Mouse (Mus musculus) erythroblast, embryonic 14.5 days (primary cell): ENCODE results near the gene Myh7. TPM values are rescaled to one million over a fixed set of nuclear protein-coding genes. Genes with fewer than 3 reads are reported as not detected.
"Not testable (repeated sequence)": the region's sequence is repeated elsewhere in the genome, so short reads cannot be mapped to it uniquely, and the experiment has no call there.

Source experiments
- H3K27me3 ChIP-seq: 2 replicates; pipeline ENCODE4 v1.6.1; 2012; ENCODE audit warnings: inconsistent platforms; ENCODE audit not compliant: control insufficient read depth
- H3K36me3 ChIP-seq: 2 replicates; pipeline ENCODE4 v1.6.1; 2012; ENCODE audit warnings: mild to moderate bottlenecking, inconsistent platforms; ENCODE audit not compliant: control insufficient read depth
- H3K4me1 ChIP-seq: 2 replicates; pipeline ENCODE4 v1.6.1; 2012; ENCODE audit warnings: inconsistent platforms; ENCODE audit not compliant: control insufficient read depth
- H3K4me3 ChIP-seq: replicated peaks from 2 replicates; pipeline ENCODE3; 2012; ENCODE audit warnings: moderate library complexity, mild to moderate bottlenecking, inconsistent platforms
- H3K9me3 ChIP-seq: 2 replicates; pipeline ENCODE4 v1.6.1; 2012; ENCODE audit warnings: low read length, inconsistent platforms, mixed read lengths; ENCODE audit not compliant: control insufficient read depth
- GATA1 ChIP-seq: IDR thresholded peaks from 2 replicates; pipeline ENCODE4 v1.6.1; 2012; ENCODE audit warnings: low read length, inconsistent platforms, mixed read lengths
- TAL1 ChIP-seq: IDR thresholded peaks from 3 replicates; pipeline ENCODE4 v1.6.1; 2012; ENCODE audit warnings: low read length, inconsistent platforms, mixed read lengths
- polyA plus RNA-seq: library from polyadenylated mRNA; stranded (reverse); fragments of >175 nt; gene quantifications from 2 replicates; pipeline ENCODE4 v1.2.3, GENCODE M21; 2012

Gene Myh7
- polyA plus RNA-seq, 1 experiment, result not detected

- Histone ChIP-seq H3K9me3 (no peaks in the 10 kb centered on the region), H3K4me1 (no peaks in the 10 kb centered on the region), H3K36me3 (no peaks in the 10 kb centered on the region), H3K27me3 (no peaks in the 10 kb centered on the region), H3K4me3 (no peak overlapping the region)
- TF ChIP-seq GATA1 (no peak), TAL1 (no peak)
Observed at GRCm38 (mm10) chr14:54954474-54954873, 40.0 kb downstream of the Myh7 start.

DNA sequence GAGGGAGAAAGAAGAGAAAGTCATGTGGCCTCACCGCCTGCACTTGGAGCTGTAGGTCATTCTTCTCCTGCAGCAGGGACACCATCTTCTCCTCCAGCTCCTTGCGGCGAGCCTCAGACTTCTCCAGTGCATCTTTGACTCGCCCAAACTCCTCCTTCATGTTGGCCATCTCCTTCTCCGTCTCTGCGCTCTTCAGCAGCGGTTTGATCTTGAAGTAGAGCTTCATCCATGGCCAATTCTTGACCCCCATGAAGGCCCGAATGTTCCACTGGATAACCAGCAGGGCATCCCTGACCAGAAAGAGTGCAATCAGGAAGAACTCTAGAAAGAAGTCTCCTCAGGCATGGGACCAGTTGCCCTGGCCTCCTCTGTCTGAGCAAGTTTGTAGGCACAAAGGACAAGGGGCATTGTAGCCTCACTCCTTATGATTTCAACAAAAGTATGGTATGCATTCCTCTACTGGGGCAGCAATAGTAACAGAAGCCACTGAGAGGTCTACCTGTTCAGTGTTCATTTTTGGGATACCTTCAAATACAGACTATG, 40.7 kb downstream of the Myh7 start:
- no peak for TF ChIP-seq TAL1
- no peak for TF ChIP-seq GATA1
- no peaks in the 10 kb centered on the region for H3K36me3 ChIP-seq
- H3K27me3 ChIP-seq, result no peaks in the 10 kb centered on the region
- no peak overlapping the region for H3K4me3 ChIP-seq
- no peaks in the 10 kb centered on the region for H3K4me1 ChIP-seq
- H3K9me3 ChIP-seq, result no peaks in the 10 kb centered on the region

DNA sequence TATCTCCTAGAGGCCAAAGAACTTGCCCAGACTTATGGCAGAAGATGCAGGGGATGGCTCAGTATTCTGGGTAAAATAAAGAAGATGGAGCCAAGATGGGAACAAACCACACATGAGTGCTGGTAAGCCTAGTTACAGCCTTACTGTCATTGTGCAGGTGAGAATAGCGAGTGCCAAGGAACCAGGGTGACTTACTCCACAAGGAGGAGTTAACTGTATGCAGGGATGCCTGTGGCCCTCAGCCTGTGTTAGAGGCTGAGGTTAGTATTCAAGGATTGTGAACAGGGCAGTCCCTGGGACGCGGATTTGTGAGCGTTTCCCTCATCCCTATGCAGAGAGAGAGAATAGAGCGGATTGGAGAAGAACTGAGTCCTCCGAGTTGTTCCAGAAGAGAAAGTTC, 42.8 kb downstream of the Myh7 start:
- Histone ChIP-seq H3K9me3 (no peaks in the 10 kb centered on the region), H3K4me1 (no peaks in the 10 kb centered on the region)
- TF ChIP-seq GATA1, result no peak
- no peak for TF ChIP-seq TAL1

DNA sequence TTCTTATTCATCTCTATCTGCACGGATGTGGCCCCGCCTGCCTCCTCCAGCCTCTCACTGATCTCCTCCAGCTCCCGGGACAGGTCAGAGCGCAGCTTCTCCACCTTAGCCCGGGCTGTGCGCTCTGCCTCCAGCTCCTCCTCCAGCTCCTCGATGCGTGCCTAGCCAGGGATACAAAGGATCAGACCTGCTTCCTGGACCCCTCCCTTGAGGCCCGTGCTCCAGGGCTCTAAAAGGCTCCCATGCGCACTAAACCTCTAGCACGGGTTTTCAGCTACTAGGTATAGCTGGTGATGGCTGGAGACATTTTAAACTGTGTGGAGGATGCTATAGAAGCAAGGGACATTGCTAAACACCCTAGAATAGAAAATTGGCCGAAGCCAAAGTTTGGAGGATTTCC, 43.9 kb downstream of the Myh7 start:
- Histone ChIP-seq H3K27me3 (no peaks in the 10 kb centered on the region), H3K4me1 (no peaks in the 10 kb centered on the region), H3K9me3 (no peaks in the 10 kb centered on the region), H3K4me3 (no peak overlapping the region), H3K36me3 (no peaks in the 10 kb centered on the region)
- no peak for TF ChIP-seq GATA1
- no peak for TF ChIP-seq TAL1

More for the DNA sequence above, 42.8 kb downstream of the Myh7 start:
- Histone ChIP-seq H3K27me3 (no peaks in the 10 kb centered on the region), H3K4me3 (no peak overlapping the region), H3K36me3 (no peaks in the 10 kb centered on the region)

GRCm38 (mm10) chr14:54948781-54949180, 45.6 kb downstream of the Myh7 start:
- no peaks in the 10 kb centered on the region for H3K9me3 ChIP-seq
- H3K36me3 ChIP-seq, result no peaks in the 10 kb centered on the region
- H3K4me3 ChIP-seq, result no peak overlapping the region
- no peaks in the 10 kb centered on the region for H3K4me1 ChIP-seq
- H3K27me3 ChIP-seq, result no peaks in the 10 kb centered on the region
- no peak for TF ChIP-seq TAL1
- no peak for TF ChIP-seq GATA1

DNA sequence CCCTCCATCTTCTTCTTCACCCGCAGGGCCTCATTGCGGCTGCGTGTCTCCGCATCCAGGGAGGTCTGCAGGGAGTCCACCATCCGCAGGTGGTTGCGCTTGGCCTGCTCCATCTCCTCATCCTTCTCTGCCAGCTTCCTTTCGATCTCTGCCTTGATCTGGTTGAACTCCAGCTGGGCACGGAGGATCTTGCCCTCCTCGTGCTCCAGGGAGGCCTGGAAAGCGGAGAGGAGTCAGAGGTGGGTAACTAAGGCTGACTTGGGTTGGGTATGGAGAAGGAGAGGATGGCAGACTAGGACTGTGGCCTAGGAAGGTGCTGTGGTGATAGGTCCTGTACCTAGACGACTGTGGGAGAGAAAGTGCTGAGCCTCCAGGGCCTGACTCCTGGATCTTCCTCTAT, 47.4 kb downstream of the Myh7 start:
- H3K4me1 ChIP-seq, H3K36me3 ChIP-seq, H3K27me3 ChIP-seq, H3K4me3 ChIP-seq, H3K9me3 ChIP-seq: not testable (repeated sequence)

DNA sequence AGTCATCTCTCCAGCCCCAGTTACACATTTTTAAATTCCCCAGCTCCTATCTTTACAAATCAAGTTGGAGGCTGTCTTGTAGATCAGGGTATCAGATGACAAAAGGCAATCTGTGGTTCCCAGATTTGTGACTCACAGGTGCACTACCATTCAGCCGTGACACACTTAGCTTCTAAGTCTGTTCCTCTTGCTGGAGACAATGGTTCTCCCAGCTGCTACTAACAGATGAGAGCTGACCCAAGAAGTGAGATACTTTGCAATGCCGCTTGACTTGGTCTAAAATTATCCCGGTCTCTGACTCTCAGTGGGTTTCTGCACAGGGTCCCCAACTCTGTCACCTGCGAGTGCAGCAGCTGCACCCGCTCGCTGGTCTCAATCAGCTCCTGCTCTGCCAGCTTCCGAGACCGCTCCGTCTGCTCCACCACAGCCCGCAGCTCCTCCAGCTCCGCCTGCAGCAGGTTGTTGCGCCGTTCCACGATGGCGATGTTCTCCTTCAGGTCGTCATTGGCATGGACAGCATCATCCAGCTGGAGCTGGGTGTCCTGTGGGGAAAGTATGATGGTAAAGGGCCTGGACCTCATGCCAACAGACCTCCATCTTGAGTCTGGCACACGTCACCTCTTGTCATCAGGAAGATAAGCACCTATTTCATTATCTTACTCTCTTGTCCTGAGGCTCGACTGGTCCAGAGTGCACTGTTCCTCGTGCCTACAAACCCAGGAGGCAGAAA, 48.3 kb downstream of the Myh7 start:
- Histone ChIP-seq H3K36me3 (no peaks in the 10 kb centered on the region), H3K27me3 (no peaks in the 10 kb centered on the region)
- TF ChIP-seq TAL1, result no peak
- TF ChIP-seq GATA1, result no peak

DNA sequence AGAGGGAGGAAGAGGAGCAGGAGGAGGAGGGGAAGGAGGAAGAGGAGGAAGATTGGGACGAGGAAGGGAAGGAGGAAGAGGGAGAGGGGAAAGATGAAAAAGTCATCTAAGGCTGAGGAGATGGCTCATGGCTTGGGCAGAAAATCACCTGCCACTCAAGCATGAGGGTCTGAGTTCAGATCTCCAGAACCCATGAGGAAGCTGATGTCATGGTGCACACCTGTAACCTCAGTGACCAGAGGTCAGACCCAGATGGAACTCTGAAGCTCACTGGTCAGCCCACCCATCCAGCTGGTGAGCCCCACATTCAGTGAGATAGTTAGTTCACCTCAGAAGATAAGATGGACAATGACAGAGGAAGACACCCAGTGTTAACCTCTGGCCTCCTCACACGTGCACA, 49.5 kb downstream of the Myh7 start:
- Histone ChIP-seq H3K9me3 (no peaks in the 10 kb centered on the region), H3K4me1 (no peaks in the 10 kb centered on the region)

More for the DNA sequence above, 48.3 kb downstream of the Myh7 start:
- H3K4me3 ChIP-seq, result no peak overlapping the region
- H3K4me1 ChIP-seq, result no peaks in the 10 kb centered on the region
- no peaks in the 10 kb centered on the region for H3K9me3 ChIP-seq

DNA sequence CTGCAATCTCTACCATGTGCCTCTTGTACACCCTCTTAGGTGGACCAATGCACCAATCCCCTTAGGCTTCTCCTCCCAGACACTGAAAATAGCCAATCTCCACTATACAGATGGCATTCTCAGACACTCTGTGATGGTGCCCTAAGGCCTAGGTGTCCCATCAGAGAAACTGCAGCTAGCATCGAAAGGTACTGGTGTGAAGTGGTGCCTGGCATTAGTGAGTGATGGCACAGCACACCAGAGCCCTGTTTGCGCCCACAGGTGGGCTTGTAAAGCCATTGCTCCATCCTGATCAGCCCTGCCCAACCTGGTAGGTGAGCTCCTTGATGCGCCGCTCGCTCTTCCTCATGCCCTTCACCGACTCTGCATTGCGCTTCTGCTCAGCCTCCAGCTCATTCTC, 50.5 kb downstream of the Myh7 start:
- Histone ChIP-seq H3K4me3 (no peak overlapping the region), H3K4me1 (no peaks in the 10 kb centered on the region), H3K36me3 (no peaks in the 10 kb centered on the region), H3K9me3 (no peaks in the 10 kb centered on the region), H3K27me3 (no peaks in the 10 kb centered on the region)
- TF ChIP-seq TAL1 (no peak), GATA1 (no peak)

More for the DNA sequence above, 49.5 kb downstream of the Myh7 start:
- H3K4me3 ChIP-seq, result no peak overlapping the region
- TF ChIP-seq GATA1 (no peak), TAL1 (no peak)
- no peaks in the 10 kb centered on the region for H3K36me3 ChIP-seq
- H3K27me3 ChIP-seq, result no peaks in the 10 kb centered on the region

DNA sequence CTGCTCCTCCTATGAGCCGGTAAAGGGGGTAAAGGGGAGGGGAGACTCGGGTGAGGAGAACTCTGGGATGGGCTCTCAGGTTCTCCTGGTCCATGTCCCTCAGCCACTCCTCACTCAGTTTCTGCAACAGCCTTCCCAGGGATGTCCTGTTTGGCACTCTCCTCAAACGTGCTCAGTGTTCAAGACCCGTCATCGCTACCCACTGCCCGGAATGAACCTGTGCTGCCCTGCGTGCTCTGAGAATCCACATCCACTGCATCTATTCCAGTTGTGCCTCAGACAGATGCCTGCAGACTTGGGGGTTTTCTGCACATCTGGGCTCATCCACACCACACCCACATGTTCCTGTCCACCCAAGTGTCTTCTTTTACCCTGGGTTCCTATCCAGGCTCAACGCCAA, 51.9 kb downstream of the Myh7 start:
- H3K27me3 ChIP-seq, result no peaks in the 10 kb centered on the region
- no peaks in the 10 kb centered on the region for H3K4me1 ChIP-seq
- no peaks in the 10 kb centered on the region for H3K9me3 ChIP-seq
- H3K4me3 ChIP-seq, result no peak overlapping the region
- no peak for TF ChIP-seq TAL1
- H3K36me3 ChIP-seq, result no peaks in the 10 kb centered on the region
